Mouse (Mus musculus) thymus, postnatal 25 days (tissue): ENCODE measurements around the gene Sapcd1.

Experiments used
- DNase-seq: peaks from one replicate; pipeline ENCODE4 v3.0.0; 2022

The Sapcd1 gene

GRCm38 (mm10) chr17:35029691-35030532, 2.1 kb upstream of the Sapcd1 start:
- DNase-seq, result peak; percentile 55

GRCm38 (mm10) chr17:35028315-35028714, 499 bp upstream of the Sapcd1 start:
- DNase-seq, result no peak

- no peak for DNase-seq
Measured at GRCm38 (mm10) chr17:35026206-35026605, 1.6 kb downstream of the Sapcd1 start.

GRCm38 (mm10) chr17:35024691-35025488, 2.9 kb downstream of the Sapcd1 start:
- DNase-seq, result no peak

GRCm38 (mm10) chr17:35024261-35024660, 3.6 kb downstream of the Sapcd1 start:
- no peak for DNase-seq

- no peak for DNase-seq
Measured at GRCm38 (mm10) chr17:35023756-35024155, 4.1 kb downstream of the Sapcd1 start.

GRCm38 (mm10) chr17:35023221-35023620, 4.6 kb downstream of the Sapcd1 start:
- DNase-seq, result no peak

- DNase-seq, result no peak
Measured at GRCm38 (mm10) chr17:35022541-35023060, 5.2 kb downstream of the Sapcd1 start.

GRCm38 (mm10) chr17:35021842-35022477, 5.9 kb downstream of the Sapcd1 start:
- no peak for DNase-seq

- peak; percentile 92 for DNase-seq
Measured at GRCm38 (mm10) chr17:35021163-35021808, 6.5 kb downstream of the Sapcd1 start.

- no peak for DNase-seq
Measured at GRCm38 (mm10) chr17:35020551-35020950, 7.3 kb downstream of the Sapcd1 start.

GRCm38 (mm10) chr17:35019894-35020293, 7.9 kb downstream of the Sapcd1 start:
- DNase-seq, result no peak

GRCm38 (mm10) chr17:35018171-35018570, 9.6 kb downstream of the Sapcd1 start:
- no peak for DNase-seq

GRCm38 (mm10) chr17:35017706-35018030, 10.1 kb downstream of the Sapcd1 start:
- DNase-seq, result no peak

- no peak for DNase-seq
Measured at GRCm38 (mm10) chr17:35016791-35017705, 10.8 kb downstream of the Sapcd1 start.

- no peak for DNase-seq
Measured at GRCm38 (mm10) chr17:35016376-35016775, 11.4 kb downstream of the Sapcd1 start, which contains the start of gene Vwa7. TSS of gene Vwa7 (plus strand) at chr17:35016579.

GRCm38 (mm10) chr17:35015296-35015695, 12.5 kb downstream of the Sapcd1 start:
- DNase-seq, result no peak

- DNase-seq, result no peak
Measured at GRCm38 (mm10) chr17:35013221-35013620, 14.6 kb downstream of the Sapcd1 start.

GRCm38 (mm10) chr17:35012430-35012829, 15.4 kb downstream of the Sapcd1 start:
- DNase-seq, result no peak

GRCm38 (mm10) chr17:35011440-35011839, 16.4 kb downstream of the Sapcd1 start:
- DNase-seq, result no peak

- DNase-seq, result no peak
Measured at GRCm38 (mm10) chr17:35009586-35009985, 18.2 kb downstream of the Sapcd1 start.
